Mouse (Mus musculus) heart, adult 2 months (tissue): ENCODE measurements at regions not wholly inside any gene's neighbourhood (a gene's known extent, or its start where the extent isn't known, plus 50 kb on each side); places are given as distances from the start of the nearest gene placed in this dataset.

Experiments
- CTCF ChIP-seq: fragments of 200-600 bp; IDR thresholded peaks from 2 replicates; pipeline ENCODE4 v1.8.1; 2022; ENCODE audit warnings: antibody characterized with exemption, mild to moderate bottlenecking, moderate library complexity
- EP300 ChIP-seq: fragments of 200-500 bp; IDR thresholded peaks from 2 replicates; pipeline ENCODE4 v1.6.1; 2011; ENCODE audit warnings: low read depth, low read length, control low read depth; ENCODE audit not compliant: insufficient read depth
- POLR2A ChIP-seq: fragments of 200-500 bp; IDR thresholded peaks from 2 replicates; pipeline ENCODE4 v1.6.1; 2011; ENCODE audit warnings: mild to moderate bottlenecking, low read depth, low read length, control low read depth; ENCODE audit not compliant: insufficient read depth

DNA sequence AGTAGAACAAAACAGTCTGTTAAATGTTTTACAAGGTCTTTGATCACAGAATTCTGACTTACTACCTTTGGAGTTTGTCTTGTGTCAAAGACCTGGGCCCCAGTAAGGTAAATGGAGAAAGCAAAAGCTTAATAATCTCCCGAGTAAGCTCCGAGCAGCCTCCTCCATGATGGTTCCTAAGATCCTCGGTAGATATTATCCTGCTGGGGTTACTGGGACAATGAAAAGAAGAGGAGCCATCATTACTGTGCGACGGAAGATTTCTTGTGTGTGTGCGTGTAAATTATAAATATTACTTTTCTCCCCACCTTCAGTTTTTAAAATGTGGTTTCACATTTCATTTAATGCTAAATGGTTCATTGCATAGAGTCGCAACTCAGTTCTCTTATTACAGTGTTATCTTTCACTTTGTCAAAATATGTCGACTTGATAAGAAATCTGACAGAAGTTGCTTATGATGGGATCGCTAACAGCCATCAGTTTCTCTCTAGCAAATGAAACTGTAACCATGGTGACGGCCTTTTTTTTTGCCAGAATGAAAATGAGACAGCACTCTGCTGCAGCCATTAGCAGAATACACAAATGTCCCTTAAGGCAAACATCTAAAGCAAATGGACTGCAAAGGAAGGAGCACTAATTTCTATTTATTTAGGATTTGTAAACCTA, 658.2 kb downstream of the Car8 start:
- TF ChIP-seq EP300, result no peak
- no peak for TF ChIP-seq POLR2A
- TF ChIP-seq CTCF, result no peak
